Mouse (Mus musculus) cerebellum, postnatal 4 days (tissue): ENCODE measurements around the gene Csrp2.
A peak's percentile ranks its signal among the peaks of the same experiment; 100 is the strongest.

Experiments
- DNase-seq, 2 experiments: peaks; one replicate each; pipeline ENCODE4 v3.0.0; 2022; ENCODE audit warnings: low spot score in 2 of 2, mixed read lengths in 1 of 2

Csrp2 gene

DNA sequence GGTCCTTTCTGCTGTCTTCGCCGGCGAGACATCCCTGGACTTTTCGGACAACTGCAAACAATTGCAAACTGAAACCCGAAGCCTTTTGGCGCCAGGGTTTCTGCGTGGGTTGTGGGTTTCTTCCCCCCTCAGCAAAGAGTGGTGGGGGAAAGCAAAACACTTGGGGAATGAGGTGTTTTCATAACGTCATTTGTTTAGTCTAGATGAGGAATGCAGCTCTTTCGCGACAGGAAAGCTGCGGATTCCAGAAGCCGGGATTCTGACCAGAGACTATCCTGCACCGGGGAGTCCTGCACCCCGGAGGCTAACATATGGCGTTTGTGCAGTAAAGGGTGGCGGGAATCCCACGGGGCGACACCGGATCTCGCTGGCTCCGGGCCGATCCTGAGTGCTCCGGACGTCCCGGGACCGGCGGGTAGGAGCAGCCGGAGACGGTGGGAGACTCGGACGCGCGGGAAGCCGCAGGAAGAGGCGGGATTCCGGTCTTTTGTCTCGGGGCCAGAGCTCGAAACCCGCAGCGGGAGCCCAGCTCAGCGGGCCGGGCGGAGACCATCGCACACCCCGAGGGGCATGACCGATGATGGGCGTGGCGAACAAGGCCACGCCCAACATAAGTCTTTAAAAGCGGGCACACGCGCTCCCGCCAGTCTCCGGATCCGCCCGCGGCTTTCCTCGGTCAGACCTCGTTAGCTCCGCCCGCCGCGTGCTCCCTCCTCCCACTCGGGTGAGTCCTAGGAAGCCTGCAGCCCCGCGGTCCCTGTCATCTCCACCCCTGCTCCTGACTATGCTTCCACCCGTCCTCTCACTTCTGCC lies at the start of gene Csrp2:
TSS of gene Csrp2 (plus strand) at position 259 of the 813 bp plus-strand sequence.
- peak; percentile 44 to 80 for DNase-seq

- no peak for DNase-seq
Observed at GRCm38 (mm10) chr10:110874853-110875252, 44.7 kb upstream of the Csrp2 start.

GRCm38 (mm10) chr10:110876956-110877355 lies 42.6 kb upstream of the Csrp2 start:
- no peak for DNase-seq

- DNase-seq = no peak
Observed at GRCm38 (mm10) chr10:110877851-110878250, 41.7 kb upstream of the Csrp2 start.

DNA sequence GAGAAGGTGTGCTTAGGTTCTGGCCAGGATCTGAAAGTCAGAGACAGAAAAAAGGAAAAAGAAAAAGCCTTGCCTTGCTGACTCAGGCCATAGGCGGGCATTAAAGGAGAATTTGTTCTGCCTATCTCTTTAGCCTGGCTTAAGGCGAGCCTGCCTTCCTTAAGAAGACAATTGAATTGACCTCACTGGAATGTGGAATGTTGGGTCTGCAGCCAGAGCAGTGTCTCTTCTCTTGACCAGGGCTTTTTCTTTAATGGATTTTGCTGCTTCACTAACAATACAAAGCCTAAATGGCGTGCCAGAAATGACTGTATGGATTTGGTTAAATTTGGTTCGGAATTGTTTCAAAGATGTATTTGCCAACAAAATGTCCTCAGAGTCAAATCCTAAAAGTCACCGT lies 40.9 kb upstream of the Csrp2 start:
- DNase-seq = no peak

- no peak for DNase-seq
Observed at GRCm38 (mm10) chr10:110879426-110880066, 40.0 kb upstream of the Csrp2 start.

GRCm38 (mm10) chr10:110881346-110881745 lies 38.2 kb upstream of the Csrp2 start:
- DNase-seq = no peak

DNA sequence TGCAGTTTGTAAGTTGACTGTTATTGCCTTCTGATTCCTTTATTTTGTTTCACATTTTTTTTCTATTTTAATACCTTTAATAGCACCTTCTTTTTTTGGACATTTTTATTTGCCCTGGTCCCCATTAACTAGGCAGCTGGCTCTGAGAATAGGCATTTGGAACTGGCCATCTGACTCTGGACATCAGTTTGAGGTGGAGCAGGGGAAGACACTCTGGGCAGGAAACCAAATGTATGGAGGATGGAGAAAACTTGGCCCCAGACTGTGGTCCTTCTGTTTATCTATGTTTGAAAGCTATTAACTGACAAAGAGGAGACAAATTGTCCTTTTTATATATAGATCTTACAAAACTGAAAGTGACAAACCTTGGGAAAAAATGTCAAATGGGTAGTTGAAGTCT lies 36.9 kb upstream of the Csrp2 start:
- DNase-seq = no peak

DNA sequence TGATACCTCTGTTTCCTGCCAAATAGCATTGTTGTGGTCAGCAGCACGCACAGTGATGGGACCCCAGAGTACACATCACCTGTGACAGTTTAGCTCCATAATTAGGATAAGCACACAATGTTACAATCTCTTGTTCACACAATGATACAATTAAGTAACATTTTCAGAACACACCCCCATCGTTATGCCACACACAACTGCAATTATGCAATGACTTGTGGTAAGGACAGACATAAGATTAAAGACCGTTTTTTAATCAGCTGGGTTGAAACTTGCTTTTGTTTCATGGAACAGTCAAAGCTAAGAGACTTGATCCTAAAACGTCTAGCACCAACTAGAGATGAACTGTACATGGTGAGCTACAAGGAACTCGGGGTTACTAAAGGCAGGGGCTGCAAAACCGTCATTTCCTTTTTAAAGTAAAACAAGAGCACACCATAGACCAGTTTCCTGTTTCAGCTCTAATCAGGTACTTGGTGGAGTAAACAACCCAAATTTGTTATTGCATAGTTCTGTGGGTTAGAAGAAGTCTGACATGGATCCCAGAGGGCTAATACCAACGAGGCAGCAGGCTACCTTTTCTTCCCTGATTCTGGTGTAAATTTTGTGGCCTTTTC lies 28.8 kb upstream of the Csrp2 start:
- no peak for DNase-seq

DNA sequence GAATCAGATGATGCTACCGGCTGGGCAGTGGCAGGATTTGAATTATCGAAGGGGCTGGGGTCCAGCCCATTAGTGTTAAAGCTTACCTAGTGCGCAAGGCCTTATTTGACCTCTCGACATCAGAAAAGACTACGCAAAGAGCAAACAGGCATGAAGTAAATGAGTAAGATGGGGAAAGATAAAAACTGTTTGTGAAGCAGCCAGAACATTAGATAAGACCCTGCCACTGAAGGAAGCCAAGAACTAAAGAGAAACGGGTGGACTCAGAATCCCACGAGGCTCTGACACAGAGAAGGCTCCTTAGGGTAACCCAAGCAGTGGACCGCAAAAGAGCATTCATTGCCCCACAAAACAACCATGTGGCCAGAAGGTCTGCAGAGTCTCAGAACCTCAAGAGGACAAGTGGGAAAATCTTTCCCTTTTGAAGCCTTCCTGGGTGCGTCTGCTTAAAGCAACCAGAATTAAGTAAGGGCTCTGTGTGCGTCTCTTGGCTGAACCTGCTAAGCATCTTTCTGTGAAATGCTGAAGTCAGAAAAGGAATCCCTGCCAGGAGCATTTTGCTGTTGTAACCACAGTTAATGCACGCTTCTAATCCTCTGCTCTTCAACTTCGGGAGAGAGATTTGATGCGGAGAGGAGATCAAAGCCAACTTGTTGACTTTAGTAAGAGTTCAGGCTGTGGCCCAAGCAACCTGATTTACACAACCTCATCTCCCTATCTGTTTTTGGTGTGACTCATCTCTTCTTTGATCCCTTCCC lies 19.7 kb upstream of the Csrp2 start:
- no peak for DNase-seq

DNA sequence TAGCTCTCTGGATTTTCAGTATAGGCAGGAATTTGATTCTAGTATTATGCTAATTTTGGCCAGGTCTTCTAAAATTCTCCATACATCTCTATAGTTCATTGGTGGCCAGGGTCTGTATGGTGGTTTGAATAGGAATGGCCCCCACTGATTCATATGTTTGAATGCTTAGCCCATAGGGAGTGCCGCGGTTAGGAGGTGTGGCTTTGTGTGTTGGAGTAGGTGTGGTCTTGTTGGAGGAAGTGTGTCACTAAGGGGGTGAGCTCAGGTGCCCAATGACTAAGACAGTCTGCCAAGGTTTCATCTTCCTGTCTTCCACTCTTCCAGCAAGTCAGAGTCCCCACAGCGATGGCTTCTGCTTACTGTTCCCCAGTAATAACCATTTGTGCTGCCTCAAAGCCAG lies 15.7 kb upstream of the Csrp2 start:
- no peak for DNase-seq

DNA sequence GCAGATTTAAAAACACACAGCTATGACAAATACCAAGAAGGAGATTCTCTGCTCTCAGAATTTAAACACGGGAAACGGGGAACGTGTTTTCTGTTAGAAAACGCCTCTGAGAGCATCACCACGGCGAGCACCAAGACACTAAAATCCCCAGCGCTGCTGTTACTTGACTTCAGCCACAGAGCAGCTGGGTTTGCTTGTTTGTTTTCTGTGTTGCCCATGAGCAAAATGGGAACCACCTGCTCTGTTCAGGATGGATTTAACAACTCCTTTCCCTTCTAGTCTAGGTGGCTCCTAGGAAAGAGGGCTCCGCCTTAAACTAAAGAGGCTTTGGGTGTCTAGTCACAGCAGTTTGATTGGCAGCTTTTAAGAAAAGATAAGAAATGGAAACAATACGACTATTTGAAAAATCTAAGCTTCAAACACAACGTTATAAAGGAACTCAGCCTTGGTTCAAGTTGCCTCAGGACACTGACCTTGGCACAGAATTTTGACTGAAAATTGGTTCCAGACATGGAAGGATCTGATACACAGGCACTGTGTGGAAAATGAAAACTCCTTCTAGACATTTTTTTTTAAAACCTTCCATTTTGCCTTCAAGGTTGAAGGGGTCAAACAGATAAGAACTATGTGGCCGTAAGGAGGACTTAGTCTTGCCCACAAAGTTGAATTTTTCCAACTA lies 2.8 kb upstream of the Csrp2 start:
- no peak for DNase-seq

DNA sequence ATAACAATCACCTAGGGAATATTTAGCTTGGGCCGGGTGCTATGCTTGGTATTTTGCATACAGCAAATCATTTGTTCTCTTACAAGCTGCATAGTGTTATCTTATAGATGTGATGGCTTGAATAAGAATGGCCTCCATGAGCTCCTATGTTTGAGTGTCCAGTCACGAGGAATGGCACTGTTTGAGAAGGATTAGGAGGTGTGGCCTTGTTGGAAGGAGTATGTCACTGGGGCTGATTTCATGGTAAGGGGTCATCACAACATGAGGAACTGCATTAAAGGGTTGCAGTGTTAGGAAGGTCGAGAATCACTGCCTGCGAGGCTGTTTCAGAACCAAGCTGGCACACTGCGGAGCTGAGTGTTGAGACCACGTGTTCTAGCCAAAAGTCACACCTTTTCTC lies 2.1 kb upstream of the Csrp2 start:
- DNase-seq = no peak

- DNase-seq = no peak
Observed at GRCm38 (mm10) chr10:110918414-110919391, 886 bp upstream of the Csrp2 start.

GRCm38 (mm10) chr10:110920368-110920950 lies 870 bp downstream of the Csrp2 start:
- DNase-seq = no peak

- no peak for DNase-seq
Observed at GRCm38 (mm10) chr10:110921890-110922289, 2.3 kb downstream of the Csrp2 start.

DNA sequence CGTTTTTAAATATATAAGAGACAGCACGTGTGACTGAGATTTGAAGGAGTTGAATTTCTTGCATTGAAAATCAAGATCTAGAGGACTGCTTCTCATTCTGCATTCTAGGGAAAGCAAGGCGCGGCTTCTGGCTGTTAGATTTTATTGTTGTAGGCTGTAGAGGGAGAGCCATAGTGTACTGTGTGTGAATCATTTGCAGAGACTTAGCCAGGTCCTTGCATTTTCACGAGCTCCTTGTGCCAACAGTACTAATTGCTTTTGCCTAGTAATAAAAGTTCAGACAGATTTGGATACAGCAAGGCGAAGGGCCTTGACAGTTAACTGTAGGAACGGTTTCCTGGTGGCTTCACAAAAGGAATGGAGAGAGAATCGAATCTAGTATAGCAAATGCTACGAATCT lies 3.0 kb downstream of the Csrp2 start:
- DNase-seq = no peak

GRCm38 (mm10) chr10:110927491-110927890 lies 7.9 kb downstream of the Csrp2 start:
- DNase-seq = peak in 1 of 2 experiments; percentile 30

- no peak for DNase-seq
Observed at GRCm38 (mm10) chr10:110929756-110930155, 10.2 kb downstream of the Csrp2 start.
